Mouse (Mus musculus) heart, embryonic 11.5 days (tissue): Measurements from ENCODE around the gene Gm20825. TPM values are rescaled to one million over a fixed set of nuclear protein-coding genes. Genes with fewer than 3 reads are reported as not detected.
"Not testable (repeated sequence)": the region's sequence is repeated elsewhere in the genome, so short reads cannot be mapped to it uniquely, and the experiment has no call there.

ENCODE experiments used
- ATAC-seq: fragments of 200-750 bp; cut with Nextera tagmentation; replicated peaks from 2 replicates; pipeline ENCODE4 v1.8.0; 2017; ENCODE audit warnings: moderate library complexity; ENCODE audit not compliant: insufficient number of reproducible peaks, low FRiP score, low TSS enrichment
- H3K27ac ChIP-seq: fragments of 300-500 bp; sonication (generic); 2 replicates; pipeline ENCODE4 v1.5.1; 2014; ENCODE audit warnings: mild to moderate bottlenecking, low read depth, low read length
- H3K27me3 ChIP-seq: fragments of 300-500 bp; sonication (generic); 2 replicates; pipeline ENCODE4 v1.6.1; 2014; ENCODE audit warnings: mild to moderate bottlenecking, low read length, mixed read lengths; ENCODE audit not compliant: control insufficient read depth, insufficient read depth
- H3K36me3 ChIP-seq: fragments of 300-500 bp; sonication (generic); 2 replicates; pipeline ENCODE4 v1.6.1; 2014; ENCODE audit warnings: mild to moderate bottlenecking, low read length, moderate library complexity, mixed read lengths; ENCODE audit not compliant: control insufficient read depth, insufficient read depth
- H3K4me1 ChIP-seq: fragments of 300-500 bp; sonication (generic); 2 replicates; pipeline ENCODE4 v1.6.1; 2014; ENCODE audit warnings: low read length; ENCODE audit not compliant: control insufficient read depth, insufficient read depth
- H3K4me2 ChIP-seq: fragments of 300-500 bp; sonication (generic); 2 replicates; pipeline ENCODE4 v1.6.1; 2014; ENCODE audit warnings: mild to moderate bottlenecking, moderate library complexity
- H3K4me3 ChIP-seq: fragments of 300-500 bp; sonication (generic); 2 replicates; pipeline ENCODE4 v1.5.1; 2014; ENCODE audit warnings: low read depth, low read length
- H3K9ac ChIP-seq: fragments of 300-500 bp; sonication (generic); 2 replicates; pipeline ENCODE4 v1.6.1; 2014; ENCODE audit warnings: mild to moderate bottlenecking, low read depth, low read length, moderate library complexity
- H3K9me3 ChIP-seq: fragments of 300-500 bp; sonication (generic); replicated peaks from 2 replicates; pipeline ENCODE4 v1.6.1; 2016; ENCODE audit warnings: low read length; ENCODE audit not compliant: control insufficient read depth
- WGBS: fragments of 180-500 bp; shearing (Covaris S2); extraction: QIAGEN DNeasy Blood & Tissue Kit; methylation state at CpG from one replicate; pipeline ENCODE4 v1.1.7; 2014; ENCODE audit not compliant: insufficient replicate concordance; 5-methylcytosine and 5-hydroxymethylcytosine counted together
- polyA plus RNA-seq: library from polyadenylated mRNA; unstranded; fragments of >200 nt; fragmentation: Nextera tagmentation; extraction: Ambion mirVana; gene quantifications from 2 replicates; pipeline ENCODE4 v1.2.1, GENCODE M21; 2014

Gene Gm20825
- polyA plus RNA-seq = not detected in 2 replicates

GRCm38 (mm10) chrY:8071407-8071806 lies at the start of gene Gm20825:
Gene Gm20825, minus strand, starts transcription at chrY:8071507.
- H3K4me1 ChIP-seq, H3K9ac ChIP-seq, H3K27me3 ChIP-seq, H3K36me3 ChIP-seq, H3K27ac ChIP-seq, H3K9me3 ChIP-seq, ATAC-seq, H3K4me2 ChIP-seq, H3K4me3 ChIP-seq: not testable (repeated sequence)
- WGBS = 77% methylated on average over 2 of the region's 4 CpGs

Other genes starting within 250 kb of the Gm20825 start
- not detected in 2 replicates for gene Gm29049, start 74.3 kb downstream of the Gm20825 start, polyA plus RNA-seq
- gene Gm20824, start 186.4 kb upstream of the Gm20825 start, polyA plus RNA-seq = not detected in 2 replicates